Mouse (Mus musculus): ENCODE measurements around the gene Fbxw10.

The Fbxw10 gene

GRCm38 (mm10) chr11:62844562-62844961, 2.3 kb upstream of the Fbxw10 start:
- no peak for DNase-seq (ENCODE audit: low spot score)

GRCm38 (mm10) chr11:62845730-62846129, 1.1 kb upstream of the Fbxw10 start:
- DNase-seq (ENCODE audit: low spot score): no peak

- no peak for DNase-seq (ENCODE audit: low spot score)
Measured at GRCm38 (mm10) chr11:62847655-62848191, 854 bp downstream of the Fbxw10 start.

GRCm38 (mm10) chr11:62848301-62848700, 1.4 kb downstream of the Fbxw10 start:
- DNase-seq (ENCODE audit: low spot score): no peak

GRCm38 (mm10) chr11:62851199-62851598, 4.3 kb downstream of the Fbxw10 start:
- DNase-seq (ENCODE audit: low spot score): peak; percentile 35

- no peak for DNase-seq (ENCODE audit: low spot score)
Measured at GRCm38 (mm10) chr11:62853334-62853733, 6.5 kb downstream of the Fbxw10 start.

GRCm38 (mm10) chr11:62865562-62865961, 18.7 kb downstream of the Fbxw10 start:
- DNase-seq (ENCODE audit: low spot score): no peak

GRCm38 (mm10) chr11:62866685-62867084, 19.8 kb downstream of the Fbxw10 start:
- no peak for DNase-seq (ENCODE audit: low spot score)

GRCm38 (mm10) chr11:62869201-62869600, 22.3 kb downstream of the Fbxw10 start:
- DNase-seq (ENCODE audit: low spot score): peak; percentile 24

GRCm38 (mm10) chr11:62869715-62870371, 23.0 kb downstream of the Fbxw10 start:
- no peak for DNase-seq (ENCODE audit: low spot score)

GRCm38 (mm10) chr11:62873479-62873878, 26.6 kb downstream of the Fbxw10 start:
- no peak for DNase-seq (ENCODE audit: low spot score)

GRCm38 (mm10) chr11:62875696-62876095, 28.8 kb downstream of the Fbxw10 start:
- DNase-seq (ENCODE audit: low spot score): no peak

- DNase-seq (ENCODE audit: low spot score): no peak
Measured at GRCm38 (mm10) chr11:62876445-62876844, 29.6 kb downstream of the Fbxw10 start.

- DNase-seq (ENCODE audit: low spot score): no peak
Measured at GRCm38 (mm10) chr11:62877391-62877790, 30.5 kb downstream of the Fbxw10 start.

- DNase-seq (ENCODE audit: low spot score): no peak
Measured at GRCm38 (mm10) chr11:62878728-62879127, 31.9 kb downstream of the Fbxw10 start.

- peak; percentile 97 for DNase-seq (ENCODE audit: low spot score)
Measured at GRCm38 (mm10) chr11:62879220-62880048, 32.6 kb downstream of the Fbxw10 start, which contains the start of gene Tvp23b. TSS of gene Tvp23b (plus strand) at chr11:62879455.

- DNase-seq (ENCODE audit: low spot score): no peak
Measured at GRCm38 (mm10) chr11:62883407-62883806, 36.5 kb downstream of the Fbxw10 start.

GRCm38 (mm10) chr11:62885323-62885722, 38.5 kb downstream of the Fbxw10 start:
- DNase-seq (ENCODE audit: low spot score): no peak

- DNase-seq (ENCODE audit: low spot score): no peak
Measured at GRCm38 (mm10) chr11:62890796-62891195, 43.9 kb downstream of the Fbxw10 start.

- no peak for DNase-seq (ENCODE audit: low spot score)
Measured at GRCm38 (mm10) chr11:62891763-62892162, 44.9 kb downstream of the Fbxw10 start.

GRCm38 (mm10) chr11:62901699-62902323, 54.9 kb downstream of the Fbxw10 start:
- peak; percentile 84 for DNase-seq (ENCODE audit: low spot score)

GRCm38 (mm10) chr11:62903871-62904495, 57.1 kb downstream of the Fbxw10 start:
- DNase-seq (ENCODE audit: low spot score): peak; percentile 23
